Mouse (Mus musculus) bone marrow, adult 2 months (tissue): ENCODE results near the gene Plxna1.

Source experiments
- CTCF ChIP-seq: fragments of 200-500 bp; IDR thresholded peaks from 2 replicates; pipeline ENCODE4 v1.5.1; 2011; ENCODE audit warnings: low read length, control low read depth; ENCODE audit not compliant: control insufficient read depth, insufficient read depth
- POLR2A ChIP-seq: fragments of 200-500 bp; IDR thresholded peaks from 2 replicates; pipeline ENCODE4 v1.6.1; 2011; ENCODE audit warnings: low read depth, mild to moderate bottlenecking, control low read depth, low read length, borderline replicate concordance; ENCODE audit not compliant: control insufficient read depth

GRCm38 (mm10) chr6:89286700-89287428 lies 75.6 kb downstream of the Plxna1 start:
- no peak for TF ChIP-seq CTCF
- TF ChIP-seq POLR2A: no peak
